Mouse (Mus musculus) v-Abl transformed pro-B cells (cell line): ENCODE data around the gene Rgl1.

ENCODE experiments used
- in situ Hi-C, 2 experiments: fragments of 400-800 bp; cut with MboI; formaldehyde crosslinking; loops; one replicate each; pipeline ENCODE4 v1.15.1; 2025; ENCODE audit not compliant: unreplicated experiment in 2 of 2

Rgl1 gene

DNA sequence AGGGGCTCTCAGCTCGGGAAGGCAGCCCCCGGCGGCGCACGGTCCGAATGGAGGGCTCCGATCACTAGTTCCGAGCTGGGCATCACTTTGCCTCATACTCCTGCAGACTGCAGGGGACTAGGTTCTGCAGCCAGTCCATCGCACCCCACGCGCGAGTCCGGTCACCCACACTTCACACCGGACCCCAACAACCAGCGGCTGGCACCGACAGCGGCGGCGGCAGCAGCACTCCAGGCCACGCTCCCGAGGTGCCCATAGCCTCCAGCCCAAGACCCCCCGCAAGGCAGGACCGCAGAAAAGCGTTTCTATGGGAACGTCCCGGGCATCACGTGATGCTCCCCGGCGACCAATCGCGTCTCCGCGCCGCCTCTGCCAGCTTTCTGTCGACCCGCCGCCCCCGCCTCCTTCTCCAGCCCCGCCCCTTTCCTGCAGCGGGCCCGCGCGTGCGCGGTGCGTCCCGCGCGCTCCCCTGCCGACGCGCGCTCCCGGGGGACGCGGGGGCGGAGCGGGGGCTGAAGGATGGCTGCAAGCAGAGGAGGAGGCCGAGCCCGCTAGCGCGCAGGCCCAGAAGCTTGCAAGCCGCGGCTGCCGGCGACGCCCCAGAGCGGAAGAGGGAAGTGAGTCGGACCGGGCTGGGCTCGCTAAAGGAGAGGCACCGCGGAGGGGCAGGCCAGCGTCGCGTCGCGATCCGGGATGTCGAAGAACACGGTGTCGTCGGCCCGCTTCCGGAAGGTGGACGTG lies at the start of gene Rgl1, which contains the start of gene Arpc5:
TSS of gene Rgl1 (minus strand) at position 320 of the 741 bp plus-strand sequence.
TSS of gene Arpc5 (plus strand) at position 511 of the 741 bp plus-strand sequence.
- in situ Hi-C loops: no loop called here

DNA sequence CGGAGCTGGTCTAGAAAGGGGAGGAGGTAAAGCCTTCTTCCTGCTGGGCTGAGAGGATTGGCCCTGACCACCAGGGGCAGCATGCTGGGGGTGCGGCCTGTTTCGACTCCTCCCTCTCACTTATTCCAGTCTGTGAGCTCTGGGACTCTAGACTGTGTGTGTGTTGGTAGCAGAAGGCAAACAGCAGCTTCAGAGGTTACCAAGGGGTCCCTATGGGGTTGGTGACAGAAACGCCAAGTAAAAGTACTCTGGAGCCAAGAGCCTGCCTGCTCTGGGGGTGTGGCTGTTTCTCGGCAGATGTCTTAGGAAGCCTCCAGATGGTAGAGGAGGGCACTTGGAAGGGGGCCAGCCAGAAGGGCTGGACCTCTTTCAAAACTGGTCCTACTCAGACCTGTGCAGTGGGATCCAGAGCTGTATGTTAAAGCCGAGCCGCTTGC lies 49.1 kb upstream of the Rgl1 start:
- in situ Hi-C loops: no loop called here

DNA sequence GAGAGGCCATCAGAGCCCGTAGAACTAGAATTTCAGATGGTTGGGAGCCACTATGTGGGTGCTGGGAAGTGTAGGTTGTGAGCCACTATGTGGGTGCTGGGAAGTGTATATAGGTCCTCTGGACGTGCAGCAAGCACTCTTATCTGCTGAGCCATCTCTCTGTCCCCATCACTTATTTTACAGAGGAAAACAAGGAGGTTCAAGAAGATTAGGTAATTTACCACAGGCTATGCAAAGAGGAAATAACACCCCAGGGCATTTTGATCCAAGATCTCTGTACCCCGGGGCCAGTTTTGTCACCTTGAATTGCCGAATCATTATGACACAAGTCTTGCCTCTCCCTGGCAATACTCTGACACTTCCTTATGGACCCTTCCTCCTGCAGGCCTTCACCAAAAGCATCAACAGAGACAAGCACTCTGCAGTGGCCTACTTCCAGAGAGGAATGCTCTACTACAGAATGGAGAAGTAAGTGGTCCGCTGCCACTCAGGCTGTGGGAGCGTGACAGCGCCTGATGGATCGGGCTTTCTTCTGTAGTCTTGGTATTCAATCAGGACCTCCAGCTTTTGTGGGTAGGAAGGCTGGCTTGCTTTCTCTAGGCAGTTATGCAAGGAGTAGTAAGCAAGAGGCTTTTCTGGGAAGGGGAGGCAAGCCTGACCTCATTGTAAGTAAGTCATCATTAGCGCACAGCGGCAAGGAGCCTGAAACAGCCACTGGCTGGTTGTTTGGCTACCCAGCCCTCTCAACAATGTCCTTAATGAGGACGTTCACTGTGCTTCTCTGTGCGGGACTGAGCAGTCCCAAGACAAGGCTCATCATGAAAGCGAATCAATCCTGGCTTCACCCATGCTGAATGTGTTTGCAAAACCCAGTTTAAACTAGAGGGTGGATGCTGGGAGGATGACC lies 44.6 kb upstream of the Rgl1 start:
- in situ Hi-C loops: no loop called here

DNA sequence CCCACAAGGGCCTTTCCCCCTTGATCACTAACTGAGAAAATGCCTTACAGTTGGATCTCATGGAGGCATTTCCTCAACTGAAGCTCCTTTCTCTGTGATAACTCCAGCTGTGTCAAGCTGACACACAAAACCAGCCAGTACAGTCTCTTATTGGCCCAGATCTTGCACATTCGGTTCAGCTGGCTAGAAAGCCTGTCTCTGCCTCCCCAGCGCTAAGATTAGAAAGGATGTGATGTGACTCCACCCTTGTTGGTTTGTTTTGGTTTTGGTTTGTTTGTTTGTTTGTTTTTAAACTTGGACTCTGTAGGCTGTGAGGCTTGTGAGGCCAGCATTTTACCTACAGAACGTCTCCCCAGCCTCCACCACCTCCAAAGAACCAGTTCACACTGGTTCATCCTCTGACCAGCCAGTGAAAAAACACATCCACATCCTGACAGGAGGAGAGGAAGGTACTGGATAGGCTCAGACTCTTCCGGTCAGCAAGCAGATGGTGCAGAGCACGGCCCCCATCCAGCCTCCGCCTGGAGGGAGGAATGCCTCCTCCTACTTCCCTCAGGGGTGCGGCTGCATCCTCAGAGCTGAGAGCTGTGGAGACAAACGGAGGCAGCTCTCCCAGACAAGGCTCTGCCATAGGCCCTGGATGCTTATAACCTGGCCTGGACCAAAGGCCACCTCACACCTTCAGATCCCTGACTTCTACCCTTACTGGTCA lies 43.5 kb upstream of the Rgl1 start:
- in situ Hi-C loops: no loop called here

DNA sequence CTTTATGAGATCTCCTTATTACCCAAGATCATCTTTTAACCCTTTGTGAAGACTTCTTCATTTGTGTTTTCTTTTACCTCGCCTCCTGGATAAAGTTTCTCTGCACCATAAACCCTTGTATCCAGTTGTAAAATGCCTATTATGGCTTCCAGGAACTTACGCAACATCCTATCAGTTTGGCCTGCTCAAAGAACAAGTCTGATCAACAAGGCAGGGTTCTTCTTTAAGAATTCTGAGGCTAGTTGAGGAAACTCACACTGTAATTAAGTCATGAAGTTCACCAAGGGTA lies 42.2 kb upstream of the Rgl1 start:
- in situ Hi-C loops: no loop called here

DNA sequence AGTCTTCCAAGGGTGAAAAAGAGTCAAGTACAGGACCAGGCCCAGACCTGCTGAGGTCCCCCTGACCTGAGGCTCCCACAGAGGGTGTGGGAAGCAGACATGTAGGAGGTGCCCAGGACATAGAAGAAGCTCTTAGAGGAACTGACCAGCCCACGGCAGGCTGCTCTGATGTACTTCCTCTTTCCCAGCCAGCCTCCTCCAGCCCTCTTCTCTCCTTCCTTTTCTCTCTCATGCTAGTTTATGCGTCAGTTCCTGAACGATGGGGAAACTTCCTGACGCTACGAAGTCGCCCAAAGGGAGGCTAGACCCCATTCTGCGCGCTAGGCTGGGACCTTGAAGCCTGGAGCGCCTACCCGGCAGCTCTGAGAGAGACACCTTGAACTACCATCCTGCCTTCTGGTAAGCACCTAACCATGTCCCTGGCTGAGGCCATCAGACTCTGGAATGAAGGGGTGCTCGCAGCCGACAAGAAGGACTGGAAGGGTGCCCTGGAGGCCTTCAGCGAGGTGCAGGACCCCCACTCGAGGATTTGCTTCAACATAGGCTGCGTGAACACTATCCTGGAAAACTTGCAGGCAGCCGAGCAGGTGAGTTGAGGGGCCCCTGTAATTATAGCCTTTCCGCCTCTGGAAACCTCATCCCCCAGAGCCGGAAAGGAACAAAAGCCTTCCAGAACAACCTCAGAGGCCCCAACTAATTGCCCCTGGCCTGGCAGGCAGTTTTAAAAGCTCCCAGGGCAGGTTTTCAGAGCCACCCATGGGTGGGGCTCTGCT lies 41.7 kb upstream of the Rgl1 start:
- in situ Hi-C loops: no loop called here

DNA sequence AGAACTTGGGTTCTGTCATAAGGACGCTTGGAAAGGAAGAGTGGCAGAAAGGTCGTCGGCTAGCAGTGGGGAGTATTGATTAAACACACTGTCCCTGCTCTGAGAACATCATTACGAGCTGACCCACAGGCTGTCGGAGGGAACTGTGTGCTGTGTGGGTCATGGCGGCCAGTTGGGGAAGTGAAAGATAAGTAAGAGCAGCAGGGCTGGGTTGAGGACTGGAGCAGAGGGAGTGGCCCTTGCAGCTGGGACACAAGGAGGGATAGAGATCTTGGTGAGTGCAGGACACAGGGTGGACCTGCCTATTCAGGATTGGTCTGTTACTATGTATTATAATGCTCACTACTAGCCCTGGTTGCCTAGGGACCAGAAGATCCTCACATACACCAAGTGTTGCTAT lies 38.8 kb upstream of the Rgl1 start:
- in situ Hi-C loops: no loop called here

DNA sequence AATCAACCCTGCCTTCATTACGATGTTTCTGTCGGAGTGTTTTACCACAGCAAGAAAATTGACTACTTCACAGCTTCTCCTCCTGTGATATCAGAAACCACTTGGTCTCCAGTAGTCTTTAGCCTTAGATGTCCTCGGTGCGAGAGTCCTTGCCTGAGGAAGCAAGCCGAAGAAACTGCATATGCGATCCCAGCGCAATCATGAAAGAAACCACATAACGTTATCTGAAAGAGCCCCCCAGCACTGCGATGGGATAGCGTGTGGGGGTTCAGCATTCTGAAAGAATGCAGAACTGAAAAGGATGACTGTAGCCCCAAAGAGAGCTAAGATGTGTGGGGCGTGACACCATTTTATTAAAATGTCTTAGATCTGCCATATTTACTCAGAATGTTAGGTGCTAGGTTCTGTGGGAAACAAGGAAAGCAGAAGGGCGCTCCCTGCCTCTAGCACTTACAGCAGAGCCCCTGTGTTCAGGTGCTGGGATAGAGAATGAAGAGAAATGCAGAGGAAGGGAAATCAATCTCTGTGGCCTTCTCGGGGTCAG lies 34.6 kb upstream of the Rgl1 start:
- in situ Hi-C loops: no loop called here

DNA sequence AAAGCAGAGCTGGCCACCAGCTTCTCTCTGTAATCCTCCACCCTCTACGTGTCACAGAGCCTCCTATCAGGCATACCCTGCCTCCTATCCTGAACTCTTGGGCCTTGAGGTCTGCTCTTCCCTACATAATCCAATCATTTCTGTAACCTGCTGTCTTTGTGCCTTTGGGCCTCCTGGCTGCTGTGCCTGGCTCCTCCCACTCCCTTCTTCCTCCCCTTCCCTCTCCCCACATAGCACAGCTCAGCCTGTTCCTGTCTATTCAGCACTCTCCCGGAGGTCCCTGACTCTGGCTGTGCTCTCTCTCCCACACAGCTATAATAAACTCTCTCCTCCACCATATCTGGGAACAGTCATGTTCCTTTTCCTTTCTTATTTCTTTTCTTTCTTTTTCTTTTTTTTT lies 33.7 kb upstream of the Rgl1 start, which contains the start of gene Ncf2:
TSS of gene Ncf2 (plus strand) at position 298 of the 400 bp plus-strand sequence.
- in situ Hi-C loops: loop anchor here (10.0 to 25.0 kb wide), 4 partner anchors 105 to 662 kb away; partner anchors contain the start of gene Smg7 (in 1 of the 2)

DNA sequence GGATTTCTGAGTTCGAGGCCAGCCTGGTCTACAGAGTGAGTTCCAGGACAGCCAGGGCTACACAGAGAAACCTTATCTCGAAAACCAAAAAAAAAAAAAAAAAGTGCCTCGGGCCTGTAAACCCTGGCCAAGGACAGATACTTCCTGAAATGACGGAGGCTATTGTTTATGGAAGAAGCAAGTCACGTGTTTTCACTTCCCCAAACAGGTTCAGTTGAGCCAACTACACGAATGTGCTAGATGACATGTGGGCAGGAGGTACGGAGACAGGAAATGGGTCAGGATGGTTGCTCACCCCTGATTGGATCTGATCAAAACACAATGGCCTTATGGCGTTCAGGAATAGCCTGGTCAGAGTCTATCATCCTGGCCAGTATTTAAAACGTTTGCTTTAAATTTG lies 32.0 kb upstream of the Rgl1 start:
- in situ Hi-C loops: loop anchor here (10.0 to 25.0 kb wide), 4 partner anchors 107 to 664 kb away; partner anchors contain the start of gene Smg7 (in 1 of the 2)

DNA sequence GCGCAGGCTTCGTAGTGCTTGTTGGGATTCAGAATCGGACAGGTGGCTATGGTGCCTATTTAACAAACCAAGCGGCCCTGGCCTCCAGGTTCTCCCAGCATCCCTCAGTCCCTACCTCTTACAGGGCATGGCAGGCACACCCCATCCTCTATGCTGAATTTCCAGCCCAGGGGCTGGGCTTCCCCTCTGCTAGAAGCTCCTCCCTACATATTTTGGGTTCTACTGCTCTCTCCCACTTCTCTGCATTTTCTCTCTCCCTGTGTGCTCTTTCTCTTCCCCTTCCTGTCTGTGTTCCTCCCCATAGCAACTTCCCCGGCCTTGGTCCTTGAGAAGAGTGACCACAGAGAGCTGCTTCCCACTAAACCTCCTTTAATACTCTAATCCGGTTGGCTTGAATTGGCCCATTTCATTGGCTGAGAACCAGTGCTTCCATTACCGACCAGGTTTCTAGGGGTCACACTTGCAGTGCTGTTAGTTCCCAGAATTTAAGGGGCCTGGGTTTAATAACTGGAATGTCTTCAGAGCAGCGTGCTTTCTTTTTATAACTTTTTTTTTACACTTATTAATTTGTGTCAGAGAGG lies 30.6 kb upstream of the Rgl1 start:
- in situ Hi-C loops: loop anchor here (10.0 to 25.0 kb wide), 4 partner anchors 108 to 666 kb away; partner anchors contain the start of gene Smg7 (in 1 of the 2)

DNA sequence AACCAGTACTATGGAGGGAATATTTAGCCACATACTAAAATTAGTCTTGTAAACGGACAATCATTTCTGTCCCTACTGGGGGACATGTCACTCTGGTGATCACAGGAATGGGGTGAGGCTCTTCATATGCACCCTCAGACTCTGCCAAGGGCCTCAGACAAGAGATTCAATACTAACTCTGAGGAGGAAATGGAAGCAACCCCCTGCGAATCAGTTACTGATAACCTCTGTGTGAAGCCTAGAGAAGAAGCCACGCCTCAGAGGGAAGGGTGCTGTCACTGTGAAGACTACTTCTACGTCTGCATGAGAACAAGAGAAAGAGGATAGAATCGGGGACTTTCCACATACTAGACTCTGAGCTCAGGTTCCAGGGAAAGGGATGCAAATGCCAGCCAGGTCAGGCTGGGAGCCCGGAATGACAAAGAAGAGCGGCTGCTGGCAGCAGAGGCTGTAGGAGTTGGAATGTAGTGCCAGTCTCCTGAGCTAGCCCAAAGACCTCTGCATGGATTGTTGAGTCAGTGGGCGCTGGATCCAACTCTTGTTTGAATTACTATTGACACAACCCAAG lies 29.6 kb upstream of the Rgl1 start:
- in situ Hi-C loops: loop anchor here (10.0 to 25.0 kb wide), 4 partner anchors 109 to 667 kb away; partner anchors contain the start of gene Smg7 (in 1 of the 2)

DNA sequence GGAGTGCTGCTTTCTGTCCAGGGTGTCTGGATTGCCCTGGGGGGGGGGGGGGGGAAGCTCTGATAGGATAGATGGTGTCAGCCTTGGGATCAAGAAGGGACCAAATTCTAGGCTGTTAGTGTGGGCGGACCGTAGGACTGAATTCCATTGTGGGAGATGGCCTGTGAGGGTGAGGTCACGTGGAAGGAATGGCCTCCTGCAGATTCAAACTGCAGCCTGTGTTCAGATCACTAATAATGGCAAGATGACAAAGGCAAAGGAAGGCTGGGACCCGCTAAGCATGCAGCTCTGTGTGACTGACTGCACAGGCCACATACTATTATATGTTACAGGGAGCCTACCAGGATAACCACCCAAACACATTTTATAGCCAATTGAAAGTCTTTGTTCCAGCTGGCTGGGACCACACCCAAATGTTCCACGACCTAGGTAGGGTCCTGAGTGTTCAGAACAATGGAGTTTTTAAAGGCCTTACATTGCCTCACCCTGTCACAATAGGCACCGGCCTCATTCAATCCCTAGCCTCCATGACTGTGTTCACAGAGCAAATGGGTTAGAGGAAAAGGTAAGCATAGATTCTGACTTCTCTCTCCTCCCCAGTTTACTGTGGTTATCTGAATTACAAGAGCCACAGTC lies 27.5 kb upstream of the Rgl1 start:
- in situ Hi-C loops: loop anchor here (5.0 to 25.0 kb wide), 6 partner anchors 39 to 669 kb away; partner anchors contain the start of gene Smg7 (in 1 of the 2)

DNA sequence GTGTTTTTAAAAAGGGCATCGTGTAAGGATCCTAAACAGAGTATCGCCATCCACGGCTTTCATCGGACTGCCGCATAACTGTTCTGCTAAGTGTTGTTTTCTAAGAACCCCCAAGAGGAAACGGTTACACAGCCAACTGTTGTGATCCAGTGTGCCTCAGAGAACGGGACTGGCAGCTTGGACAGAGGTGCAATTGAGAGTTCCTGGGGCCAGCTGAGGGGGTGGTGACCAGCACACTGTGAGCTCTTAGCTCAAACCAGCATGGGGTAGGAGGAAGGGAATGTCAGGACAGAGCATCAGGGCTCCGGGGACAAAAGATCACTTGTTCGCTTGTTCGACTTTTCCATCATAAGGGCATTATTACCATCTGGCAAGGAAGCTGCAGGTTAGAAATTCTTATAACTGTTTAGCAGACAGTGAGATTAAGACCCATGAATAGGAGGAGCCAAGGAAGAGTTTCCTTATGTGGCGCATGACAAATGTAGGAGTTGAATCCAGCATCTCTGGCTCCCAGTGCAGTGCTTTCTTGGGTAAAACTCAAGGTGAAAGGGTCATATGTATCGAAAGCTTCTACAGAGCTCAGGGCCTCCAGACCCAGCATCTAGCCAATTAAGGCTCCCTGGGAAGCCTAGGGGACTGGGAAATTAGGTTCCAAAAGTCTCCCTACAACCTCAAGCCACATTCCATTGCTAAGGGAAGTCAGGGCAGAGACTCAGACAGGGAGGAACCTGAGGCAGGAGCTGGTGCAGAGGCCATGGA lies 26.8 kb upstream of the Rgl1 start:
- in situ Hi-C loops: loop anchor here (5.0 to 25.0 kb wide), 6 partner anchors 39 to 669 kb away; partner anchors contain the start of gene Smg7 (in 1 of the 2)

DNA sequence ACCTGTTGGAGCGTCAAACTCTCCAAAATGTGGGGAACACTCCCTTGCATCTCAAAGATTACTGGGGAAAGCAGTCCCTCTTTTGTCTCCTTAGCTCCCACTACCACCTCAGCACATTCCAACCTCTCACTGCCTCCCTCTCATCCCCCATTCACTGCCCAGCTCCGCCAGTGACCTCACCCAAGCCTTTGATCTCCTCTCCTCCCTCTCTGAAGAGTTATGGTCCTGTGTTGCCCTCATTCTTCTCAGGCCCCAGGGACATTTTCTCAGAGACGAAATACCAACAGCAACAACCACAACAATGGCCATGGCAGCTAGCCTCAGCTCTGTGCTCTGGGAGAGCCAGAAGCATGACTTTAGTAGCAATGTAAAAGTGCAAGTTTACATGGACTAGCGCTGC lies 25.1 kb upstream of the Rgl1 start:
- in situ Hi-C loops: loop anchor here (5.0 to 25.0 kb wide), 6 partner anchors 41 to 671 kb away; partner anchors contain the start of gene Smg7 (in 1 of the 2)

DNA sequence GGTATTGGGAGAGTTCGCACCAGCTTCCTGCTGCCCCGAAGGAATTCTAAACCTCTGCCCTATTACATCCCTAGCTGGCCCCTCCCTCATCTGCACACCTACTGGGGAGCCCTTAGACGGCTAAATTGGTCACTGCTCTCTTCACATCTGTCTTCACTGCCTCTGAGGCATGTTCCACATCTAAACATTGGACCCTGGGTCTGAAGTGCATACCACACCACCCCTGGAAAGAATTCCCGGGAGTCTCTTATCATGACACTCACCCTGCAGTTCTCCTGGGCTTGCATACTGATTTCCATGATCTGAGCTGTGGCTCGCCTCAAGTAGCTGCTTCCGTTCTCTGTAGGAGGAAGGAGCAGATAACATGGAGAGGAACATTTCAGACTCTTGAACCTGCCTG lies 24.7 kb upstream of the Rgl1 start:
- in situ Hi-C loops: loop anchor here (5.0 to 25.0 kb wide), 6 partner anchors 41 to 671 kb away; partner anchors contain the start of gene Smg7 (in 1 of the 2)

DNA sequence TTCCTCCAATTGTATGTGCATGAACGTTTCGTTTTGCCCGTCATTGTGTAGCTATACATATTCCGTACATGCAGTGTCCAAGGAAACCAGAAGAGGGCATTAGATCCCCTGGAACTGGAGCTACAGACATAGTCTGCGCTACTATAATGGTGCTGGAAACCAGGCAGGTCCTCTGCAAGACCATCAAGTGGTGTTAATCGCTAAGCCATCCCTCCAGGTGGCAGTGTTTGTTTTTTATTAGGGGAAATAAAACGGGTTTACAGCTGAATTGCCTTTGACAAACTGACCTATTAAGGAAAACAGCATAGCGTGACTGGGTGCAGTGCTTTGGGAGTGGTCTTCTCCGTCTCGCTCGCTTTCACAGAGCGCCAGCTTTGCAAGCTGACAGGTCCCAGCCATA lies 24.1 kb upstream of the Rgl1 start:
- in situ Hi-C loops: loop anchor here (5.0 to 25.0 kb wide), 6 partner anchors 42 to 672 kb away; partner anchors contain the start of gene Smg7 (in 1 of the 2)
